Mouse (Mus musculus) common myeloid progenitor, adult 5-6 weeks (primary cell): Measurements from ENCODE around the gene Pak2. TPM values are rescaled to one million over a fixed set of nuclear protein-coding genes. Genes with fewer than 3 reads are reported as not detected.

Source experiments
- ATAC-seq: replicated peaks from 2 replicates; pipeline ENCODE4 v1.8.0; 2016; ENCODE audit warnings: low read depth, mild to moderate bottlenecking, moderate TSS enrichment, inconsistent platforms; ENCODE audit not compliant: poor library complexity, severe bottlenecking
- total RNA-seq: library from RNA; stranded (forward); fragments of 200-1000, 187-1606 nt; gene quantifications from 2 replicates; pipeline ENCODE4 v1.2.3, GENCODE M21; 2017

Gene Pak2
- total RNA-seq, 1 experiment from 2014 or later: 64.7 TPM

DNA sequence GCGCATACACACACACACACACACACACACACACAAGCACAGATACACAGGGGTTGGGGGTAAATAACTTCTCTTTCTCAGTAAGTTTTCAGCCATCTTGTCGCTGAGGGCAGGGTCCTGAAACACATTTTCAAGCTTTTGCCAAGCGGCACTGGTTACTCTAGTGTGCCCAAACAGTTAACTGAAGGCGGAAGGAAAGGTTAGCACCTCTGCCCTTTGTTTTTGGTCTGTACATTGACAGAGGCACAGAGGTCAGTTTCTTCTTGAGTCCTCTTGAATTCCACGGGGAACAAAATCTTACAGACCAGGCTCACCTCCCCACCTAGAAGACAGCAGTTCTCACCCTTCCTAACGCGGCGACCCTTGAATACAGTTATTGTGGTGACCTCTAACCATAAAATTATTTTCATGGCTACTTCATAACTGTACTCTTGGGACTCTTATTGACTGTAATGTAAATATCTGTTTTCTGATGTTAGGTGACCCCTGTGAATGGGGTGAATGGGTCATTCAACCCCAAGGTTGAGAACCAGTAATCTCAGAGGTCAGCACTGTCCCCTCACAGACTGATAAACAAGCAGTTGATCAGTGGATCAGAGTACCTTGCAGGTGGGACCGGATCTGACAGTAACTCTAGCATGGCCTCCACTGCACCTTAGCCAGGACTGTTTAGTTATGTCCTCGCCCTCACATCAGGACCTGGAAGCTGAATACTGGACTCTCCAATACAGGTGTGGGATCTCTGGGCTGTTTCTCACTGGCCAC lies 70.4 kb downstream of the Pak2 start:
- ATAC-seq: no peak

- ATAC-seq: no peak
Observed at GRCm38 (mm10) chr16:32004731-32005130, 74.4 kb downstream of the Pak2 start.

- ATAC-seq: peak; percentile 100
Observed at GRCm38 (mm10) chr16:32002509-32003477, 76.3 kb downstream of the Pak2 start, which contains the start of gene Senp5. Senp5 (minus strand) TSS chr16:32003287.

DNA sequence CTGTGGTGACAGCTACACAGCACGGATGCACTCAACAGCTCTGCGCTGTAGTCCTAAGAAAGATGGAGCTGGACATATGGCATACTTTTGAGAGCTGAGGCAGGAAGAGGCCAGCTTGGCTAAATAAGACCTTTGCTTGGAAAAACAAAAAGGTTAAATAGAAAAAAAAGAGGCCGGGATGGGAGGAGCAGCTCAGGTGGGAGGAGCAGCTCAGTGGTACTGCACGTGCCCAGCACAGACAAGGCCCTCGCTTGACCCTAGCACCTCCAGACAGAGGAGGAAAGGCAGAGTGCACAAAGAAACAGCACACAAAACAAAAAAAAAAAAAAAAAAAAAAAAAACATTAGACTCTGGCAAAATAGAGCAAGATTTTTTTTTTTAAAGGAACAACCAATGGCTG lies 82.8 kb downstream of the Pak2 start:
- no peak for ATAC-seq

- no peak for ATAC-seq
Observed at GRCm38 (mm10) chr16:31993946-31994345, 85.2 kb downstream of the Pak2 start.

DNA sequence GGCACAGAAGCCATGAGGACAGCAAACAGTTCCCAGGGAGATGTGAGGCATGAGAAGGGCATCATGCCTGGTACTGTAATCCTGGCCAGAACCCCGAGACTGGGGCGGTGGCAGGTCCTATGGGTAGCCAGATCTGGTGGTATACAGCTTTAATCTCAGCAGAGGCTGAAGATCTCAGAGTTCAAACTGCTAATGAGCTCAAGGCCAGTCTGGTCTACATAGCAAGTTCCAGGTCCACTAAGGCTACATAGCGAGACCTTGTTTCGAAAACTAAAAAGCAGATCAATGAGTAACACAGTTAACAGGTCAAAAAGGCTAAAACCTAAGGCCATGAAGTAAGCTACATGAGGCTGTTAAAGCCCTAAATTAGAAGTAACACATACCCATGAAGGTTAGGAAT lies 85.9 kb downstream of the Pak2 start:
- no peak for ATAC-seq

DNA sequence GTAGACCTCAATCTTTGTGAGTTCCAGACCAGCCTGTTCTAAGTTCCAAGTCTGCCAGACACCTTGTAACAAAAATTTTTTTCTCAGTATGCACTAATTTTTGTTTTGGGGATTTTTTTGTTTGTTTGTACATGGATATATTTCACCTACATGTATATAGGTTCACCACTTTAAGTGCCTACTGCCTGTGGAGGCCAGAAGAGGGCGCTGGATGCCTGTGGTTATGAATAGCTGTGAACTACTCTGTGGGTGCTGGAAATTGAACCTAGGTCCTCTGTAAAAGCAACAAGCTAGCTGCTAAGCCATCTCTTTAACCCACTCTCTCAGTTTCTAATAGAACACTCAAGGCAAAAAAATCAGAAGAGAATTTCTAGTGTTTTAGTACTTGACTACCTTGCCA lies 87.1 kb downstream of the Pak2 start:
- no peak for ATAC-seq

DNA sequence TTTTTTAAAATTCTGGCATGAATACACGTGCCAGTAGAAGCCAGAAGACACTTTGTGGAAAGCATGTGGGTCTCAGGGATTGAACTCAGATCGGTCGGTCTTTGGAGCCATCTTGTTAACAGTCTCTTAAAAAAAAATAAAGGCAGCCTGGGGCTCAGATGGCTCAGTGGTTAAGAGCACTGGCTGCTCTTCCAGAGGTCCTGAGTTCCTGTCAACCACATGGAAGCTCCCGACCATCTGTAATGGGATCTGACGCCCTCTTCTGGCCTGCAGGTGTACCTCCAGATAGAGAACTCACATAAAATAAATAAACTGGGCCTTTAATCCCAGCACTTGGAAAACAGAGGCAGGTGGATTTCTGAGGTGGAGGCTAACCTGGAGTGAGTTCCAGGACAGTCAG lies 98.2 kb downstream of the Pak2 start:
- ATAC-seq: no peak

DNA sequence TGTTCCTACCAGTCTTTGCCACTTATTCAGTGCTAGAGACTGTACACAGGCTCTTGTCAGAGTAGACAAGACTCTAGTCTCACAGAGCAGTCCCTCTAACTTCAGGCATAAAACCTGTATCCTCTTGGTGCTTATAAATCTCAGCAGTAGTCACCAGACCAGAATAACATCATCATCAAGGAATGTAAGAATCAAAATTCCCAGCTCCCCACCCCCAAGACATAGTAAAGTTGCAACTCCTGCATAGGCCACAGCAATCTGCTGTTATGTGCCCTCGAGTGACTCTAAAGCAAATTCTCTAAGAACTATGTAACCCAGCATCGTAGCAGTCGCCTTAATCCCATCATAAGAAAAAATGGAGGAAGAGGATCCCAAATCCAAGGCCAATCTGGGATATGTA lies 99.6 kb downstream of the Pak2 start:
- ATAC-seq: no peak

DNA sequence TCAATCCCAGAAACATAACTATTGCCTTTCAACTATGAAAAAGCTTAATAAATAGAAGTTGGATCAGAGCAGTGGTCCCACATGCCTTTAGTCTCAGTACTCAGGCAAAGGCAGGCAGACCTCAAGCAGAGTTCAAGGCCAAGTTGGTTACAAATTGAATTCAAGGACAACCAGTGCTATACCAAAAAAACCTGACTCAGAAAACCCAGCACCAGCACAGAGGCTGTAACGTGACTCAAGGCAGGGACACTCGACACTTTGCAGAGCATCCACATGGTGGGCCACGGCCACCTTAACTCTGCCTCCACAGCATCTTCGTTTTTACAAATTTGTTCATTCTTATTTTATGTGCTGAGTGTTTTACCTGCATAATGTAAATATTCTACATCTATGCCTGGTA lies 103.9 kb downstream of the Pak2 start:
- no peak for ATAC-seq

Other genes with a start within 250 kb of the Pak2 start
- gene Meltf, start 200.5 kb downstream of the Pak2 start, total RNA-seq: not detected in 2 replicates
- not detected in 2 replicates for gene Pigz, start 145.5 kb downstream of the Pak2 start, total RNA-seq
- gene 0610012G03Rik, start 130.8 kb downstream of the Pak2 start, total RNA-seq: 13.5 and 14.6 TPM in 2 replicates
- 40.9 and 46.7 TPM in 2 replicates for gene Ncbp2, start 130.8 kb downstream of the Pak2 start, total RNA-seq
- 11.8 and 26.7 TPM in 2 replicates for gene Senp5, start 76.1 kb downstream of the Pak2 start, total RNA-seq
- 52.3 and 61.7 TPM in 2 replicates for gene Pigx, start 20.4 kb upstream of the Pak2 start, total RNA-seq
- 22.2 and 28.6 TPM in 2 replicates for gene Cep19, start 20.5 kb upstream of the Pak2 start, total RNA-seq
- gene Nrros, start 86.3 kb upstream of the Pak2 start, total RNA-seq: 84.7 and 98.7 TPM in 2 replicates
- gene Bex6, start 100.5 kb upstream of the Pak2 start, total RNA-seq: 95.7 and 103 TPM in 2 replicates
- 18.6 and 33.2 TPM in 2 replicates for gene Fbxo45, start 167.8 kb upstream of the Pak2 start, total RNA-seq
- 14.7 and 17.1 TPM in 2 replicates for gene Wdr53, start 167.9 kb upstream of the Pak2 start, total RNA-seq
- not detected in 2 replicates for gene Smco1, start 192.1 kb upstream of the Pak2 start, total RNA-seq
- gene Rnf168, start 198.1 kb upstream of the Pak2 start, total RNA-seq: 59.8 and 73.1 TPM in 2 replicates